In the genomic region with DNA sequence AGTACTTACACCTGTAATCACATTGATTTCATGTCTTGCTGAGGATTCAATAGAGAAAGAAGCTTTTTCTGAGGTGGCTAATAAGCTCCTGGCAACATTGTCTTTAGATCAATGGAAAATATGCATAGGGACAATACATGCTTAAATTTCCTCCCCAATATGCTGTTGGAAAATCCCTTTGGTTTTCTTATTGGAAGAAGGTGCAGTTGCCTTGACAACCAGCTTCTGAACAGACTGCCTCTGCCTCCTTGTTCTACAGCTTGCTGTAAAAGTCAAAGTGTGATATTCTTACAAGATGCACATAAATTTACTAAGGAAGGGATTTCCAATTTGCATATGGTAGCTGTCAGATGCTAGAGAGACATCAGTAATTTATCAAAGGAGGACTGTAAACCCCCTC, we compare ENCODE assay signal across 15 mouse cellular contexts.
DNase-seq lines count a peak whose midpoint lies in the region; TF ChIP-seq lines count a peak whose summit lies in the region.
"Had no signal": no experiment of that assay in that cellular context is flagged by ENCODE, and none has a peak within 500 bp of the region (broad histone marks: within the 10 kb centered on the region; RNA-seq: fewer than 3 reads in every experiment).

No protein-coding gene starts in this region.

- intact Hi-C loops in left cerebral cortex, postnatal 14 days (cut with DNase I), result no loop called here
- intact Hi-C loops in heart, adult 2 months (cut with DNase I), result no loop called here

- H3K9ac ChIP-seq in heart, adult 2 months (ENCODE audit: low read depth, low read length), result no peak overlapping the region
- H3K9ac ChIP-seq: heart, embryonic 15.5 days; liver, embryonic 13.5 days had no signal

- TF ChIP-seq EP300 in heart, adult 2 months (IDR thresholded peaks at IDR 0.05; ENCODE audit: insufficient read depth, low read depth, low read length), result no peak

- TF ChIP-seq CTCF in heart, adult 2 months (IDR thresholded peaks at IDR 0.05), result no peak

- H3K27ac ChIP-seq in heart, adult 2 months, result no peak overlapping the region
- H3K27ac ChIP-seq: heart, embryonic 15.5 days; limb, embryonic 10.5 days; liver, embryonic 13.5 days had no signal

- H3K27me3 ChIP-seq in heart, adult 2 months (ENCODE audit: control insufficient read depth, insufficient read depth, low read length), result no peaks in the 10 kb centered on the region
- H3K27me3 ChIP-seq: heart, embryonic 15.5 days; liver, embryonic 13.5 days had no signal

- H3K36me3 ChIP-seq in heart, adult 2 months (ENCODE audit: control insufficient read depth, insufficient read depth, low read length), result no peaks in the 10 kb centered on the region
- H3K36me3 ChIP-seq: heart, embryonic 15.5 days; limb, embryonic 10.5 days; liver, embryonic 13.5 days had no signal

- DNase-seq in layer of hippocampus, adult 18-20 months (ENCODE audit: low spot score in 2 of 2), result peak; percentile 55 to 63
- no peak for DNase-seq in layer of hippocampus, postnatal 25 days (ENCODE audit: extremely low spot score in 1 of 2, low spot score in 1 of 2)
- peak; percentile 4 for DNase-seq in R1 (ENCODE audit: low read depth, low spot score)
- DNase-seq in brain, adult 2 months (ENCODE audit: low read depth, low spot score), result peak; percentile 86
- peak; percentile 40 for DNase-seq in left cerebral cortex, postnatal 14 days (ENCODE audit: low spot score in 2 of 2)
- DNase-seq in heart, adult 2 months, result no peak
- DNase-seq in urinary bladder, postnatal 10 days (ENCODE audit: low spot score), result no peak
- DNase-seq: adrenal gland, postnatal 14 days; cerebellum, postnatal 14 days; heart, adult 11 months; kidney, postnatal 14 days; liver, embryonic 13.5 days had no signal

- no peaks in the 10 kb centered on the region for H3K79me2 ChIP-seq in heart, adult 2 months (replicated peaks; ENCODE audit: control insufficient read depth, insufficient read depth, low read length)

- H3K4me1 ChIP-seq in heart, adult 2 months (ENCODE audit: control insufficient read depth, insufficient read depth, low read length), result no peaks in the 10 kb centered on the region
- H3K4me1 ChIP-seq: heart, embryonic 15.5 days; liver, embryonic 13.5 days had no signal

- TF ChIP-seq POLR2A in heart, adult 2 months (IDR thresholded peaks at IDR 0.05; ENCODE audit: insufficient read depth, low read depth, low read length), result no peak

- no peak overlapping the region for H3K4me3 ChIP-seq in heart, adult 2 months
- H3K4me3 ChIP-seq: heart, embryonic 15.5 days; limb, embryonic 10.5 days; liver, embryonic 13.5 days; myocyte had no signal

Comparison
In these comparisons a context has a peak if more than half of its experiments do, and no peak if none do; other contexts are left out.
1. DNase-seq: peak in layer of hippocampus, adult 18-20 months (2 of 2), R1 (single experiment), brain, adult 2 months (single experiment) and left cerebral cortex, postnatal 14 days (2 of 2); none in layer of hippocampus, postnatal 25 days (0 of 2), heart, adult 2 months (0 of 2) and urinary bladder, postnatal 10 days (single experiment).